Mouse (Mus musculus) adipocyte (in vitro differentiated cells): ENCODE results near the gene 1700003E16Rik.

ENCODE experiments used
- DNase-seq: peaks from one replicate; pipeline ENCODE4 v3.0.0-alpha.2; 2016; ENCODE audit warnings: low spot score

1700003E16Rik gene

DNA sequence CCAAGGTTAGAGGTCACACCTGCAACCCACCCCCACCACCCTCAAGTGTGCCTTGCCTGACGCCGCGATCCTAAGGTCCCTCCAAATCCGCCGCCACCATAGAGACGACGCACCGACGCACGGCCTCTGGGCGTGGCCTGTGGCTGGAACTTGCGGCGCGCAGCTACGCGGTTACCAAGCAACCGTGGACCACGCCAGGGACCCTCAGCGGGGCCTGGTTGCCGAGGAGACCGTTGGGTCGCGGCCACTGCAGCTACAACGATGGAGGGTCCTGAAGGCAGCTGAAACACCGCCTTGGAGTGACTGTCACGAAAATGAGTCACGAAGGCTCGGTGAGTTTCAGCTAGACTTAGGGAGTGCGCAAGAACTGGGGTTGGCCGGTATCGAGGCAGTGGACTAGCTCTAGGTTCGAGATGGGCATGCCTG is at the start of gene 1700003E16Rik, which contains the start of gene Wdr54:
Gene 1700003E16Rik, plus strand, starts transcription at position 146 of the 426 bp plus-strand sequence.
Gene Wdr54, minus strand, starts transcription at position 139 of the 426 bp plus-strand sequence.
- DNase-seq: no peak

DNA sequence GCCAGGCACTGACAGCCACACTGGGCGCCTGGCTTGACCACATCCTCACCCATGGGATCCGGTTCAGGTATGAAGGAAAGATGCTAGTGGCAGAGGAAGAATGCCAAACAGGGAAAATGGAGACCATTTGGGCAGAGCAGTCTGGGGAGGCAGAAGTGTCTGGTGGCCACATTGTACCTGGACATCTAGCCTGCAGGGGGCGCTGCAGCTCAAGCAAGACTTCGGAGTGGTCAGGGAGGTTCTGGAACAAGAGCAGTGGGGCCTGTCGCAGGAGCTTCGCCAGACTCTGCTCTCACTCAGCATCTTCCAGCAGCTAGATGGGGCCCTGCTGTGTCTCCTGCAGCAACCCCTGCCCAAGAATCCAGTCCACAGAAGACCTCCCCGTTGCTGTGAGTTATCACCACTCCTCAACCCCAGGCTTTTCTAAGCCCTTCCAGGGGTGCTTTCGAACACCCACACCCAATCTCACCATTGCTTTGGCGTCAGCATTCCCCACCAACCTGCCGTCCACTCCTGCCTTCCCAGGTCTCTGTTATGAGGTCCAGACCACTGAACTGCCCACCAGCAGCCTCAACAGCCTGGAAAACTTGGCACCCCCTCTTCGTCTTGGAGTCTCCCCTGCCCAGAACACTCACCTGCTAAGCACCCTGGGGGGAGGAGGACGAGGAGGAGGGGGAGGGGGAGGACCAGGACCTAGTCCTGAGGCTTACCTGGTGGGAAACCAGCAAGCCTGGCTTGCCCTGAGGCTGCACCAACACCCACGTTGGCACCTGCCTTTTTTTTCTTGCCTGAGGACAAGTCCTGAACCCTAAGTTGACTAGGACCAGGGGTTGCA is 48.4 kb upstream of the 1700003E16Rik start:
- peak; percentile 80 for DNase-seq

DNA sequence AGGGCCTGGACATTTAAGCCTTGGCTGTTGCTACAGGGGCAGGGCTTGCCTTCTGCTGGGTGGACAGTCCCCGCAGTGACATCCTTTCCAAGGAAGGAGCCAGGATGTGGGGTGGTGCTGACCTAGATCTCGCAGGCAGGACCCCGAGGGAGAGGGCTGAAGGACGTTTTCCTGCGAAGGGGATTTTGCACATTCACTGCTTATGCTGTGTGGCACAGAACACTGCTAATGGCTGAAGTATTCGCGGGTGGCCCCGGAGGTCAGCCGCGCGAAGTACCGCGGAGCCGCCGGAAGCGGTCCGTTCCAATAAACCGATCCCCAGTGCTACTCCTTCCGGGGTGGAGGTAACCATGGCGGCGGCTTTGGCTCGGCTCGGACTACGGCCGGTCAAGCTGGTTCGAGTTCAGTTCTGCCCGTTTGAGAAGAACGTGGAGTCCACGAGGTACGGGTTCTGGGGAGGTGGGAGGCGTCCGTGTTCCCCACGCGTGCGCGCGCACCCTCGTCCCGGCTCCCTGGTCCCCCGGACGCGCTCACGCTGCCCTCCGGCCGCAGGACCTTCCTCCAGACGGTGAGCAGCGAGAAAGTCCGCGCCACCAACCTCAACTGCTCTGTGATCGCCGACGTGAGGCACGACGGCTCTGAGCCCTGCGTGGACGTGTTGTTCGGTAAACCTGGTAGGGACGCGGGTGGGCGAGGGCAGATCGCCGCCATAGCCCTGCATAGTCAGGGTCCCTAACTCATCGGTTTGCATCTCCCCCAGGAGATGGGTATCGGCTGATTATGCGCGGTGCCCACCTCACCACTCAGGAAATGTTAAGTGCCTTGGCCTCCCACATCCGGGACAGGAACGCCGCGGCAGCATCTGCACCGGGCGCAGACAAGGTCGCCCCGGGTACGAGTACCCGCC is 47.2 kb upstream of the 1700003E16Rik start, which contains the start of gene Mrpl53:
Gene Mrpl53, plus strand, starts transcription at position 279 of the 907 bp plus-strand sequence.
- peak; percentile 86 for DNase-seq

DNA sequence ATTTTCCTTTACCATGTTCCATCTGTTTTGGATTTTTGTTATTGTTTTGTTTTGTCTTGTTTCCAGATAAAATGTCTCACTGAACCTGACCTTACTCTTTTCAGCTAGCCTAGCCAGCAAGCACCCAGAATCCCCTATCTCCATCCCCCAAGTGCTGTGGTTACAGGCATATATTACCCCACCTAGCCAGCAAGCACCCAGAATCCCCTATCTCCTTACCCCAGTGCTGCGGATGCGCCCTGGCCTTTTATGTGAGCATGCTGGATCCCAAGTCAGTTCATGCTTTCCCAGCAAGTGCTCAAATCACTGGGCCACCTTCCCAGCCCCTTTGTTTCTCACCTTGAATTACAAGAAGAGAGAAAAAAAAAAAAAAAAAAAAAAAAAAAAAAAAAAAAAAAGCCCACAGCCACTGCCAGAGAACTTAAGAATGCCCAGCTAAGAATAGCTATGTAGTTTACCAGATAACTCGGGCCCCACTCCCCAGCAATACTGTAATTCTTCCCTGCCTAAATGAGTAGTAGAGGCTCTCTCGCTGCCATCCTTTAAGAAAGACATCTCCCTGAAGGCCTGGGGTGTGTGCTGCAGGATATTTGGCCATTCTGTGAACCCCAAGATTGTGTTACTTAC is 44.6 kb upstream of the 1700003E16Rik start:
- no peak for DNase-seq

DNA sequence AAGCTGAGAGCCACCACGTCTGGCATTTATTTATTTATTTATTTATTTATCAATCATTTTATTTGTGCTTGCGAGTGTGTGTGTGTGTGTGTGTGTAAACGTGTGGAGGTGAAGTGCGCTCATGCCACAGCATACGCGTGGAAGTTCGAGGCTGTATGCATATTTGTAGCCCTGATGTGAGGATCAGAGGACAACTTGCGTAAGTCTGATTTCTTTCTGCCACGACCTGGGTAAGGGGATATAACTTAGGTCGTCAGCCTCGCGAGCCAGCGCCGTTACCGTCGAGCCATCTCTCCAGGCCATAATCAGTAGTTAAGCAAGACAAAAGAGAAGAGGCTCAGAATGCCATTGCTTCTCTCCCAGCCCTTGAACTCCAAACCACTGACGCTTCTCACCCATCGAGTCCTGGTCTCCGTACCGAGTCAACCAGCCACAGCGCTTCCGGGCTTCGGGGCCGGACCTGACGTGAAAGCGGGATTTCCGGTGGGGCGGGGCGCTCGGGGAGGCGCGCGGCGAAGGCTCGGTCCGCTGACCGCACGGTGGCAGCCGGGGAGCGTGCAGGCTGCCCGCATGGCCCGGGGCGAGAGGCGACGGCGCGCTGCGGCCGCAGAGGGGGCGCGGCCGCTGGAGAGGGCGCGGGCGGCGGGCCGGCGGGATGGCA is 41.1 kb upstream of the 1700003E16Rik start, which contains the start of gene Mogs:
Gene Mogs, plus strand, starts transcription at position 486 of the 661 bp plus-strand sequence.
- peak; percentile 93 for DNase-seq

DNA sequence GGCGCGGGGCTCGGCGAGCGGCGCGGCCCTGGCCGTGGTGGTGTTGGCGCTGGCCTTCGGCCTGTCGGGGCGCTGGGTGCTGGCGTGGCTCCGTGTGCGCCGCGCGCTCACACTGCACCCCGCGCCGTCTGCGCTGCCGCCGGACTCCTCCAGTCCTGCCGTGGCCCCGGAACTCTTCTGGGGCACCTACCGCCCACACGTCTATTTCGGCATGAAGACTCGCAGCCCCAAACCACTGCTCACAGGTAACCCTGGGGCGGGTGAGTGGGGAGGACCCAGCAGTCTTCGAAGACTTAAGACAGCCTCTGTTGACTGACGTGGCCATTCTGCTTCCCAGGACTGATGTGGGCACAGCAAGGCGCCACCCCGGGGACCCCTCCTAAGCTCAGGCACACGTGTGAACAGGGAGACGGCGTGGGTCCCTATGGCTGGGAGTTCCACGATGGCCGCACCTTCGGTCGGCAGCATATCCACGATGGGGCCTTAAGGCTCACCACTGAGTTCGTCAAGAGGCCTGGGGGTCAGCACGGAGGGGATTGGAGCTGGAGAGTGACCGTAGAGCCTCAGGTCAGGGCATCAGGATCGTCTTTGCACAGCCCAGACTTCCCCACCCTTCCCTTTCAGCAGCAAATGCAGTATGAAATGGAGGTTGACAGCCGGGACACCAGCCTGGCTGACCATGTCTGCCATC is 40.4 kb upstream of the 1700003E16Rik start:
- DNase-seq: no peak

DNA sequence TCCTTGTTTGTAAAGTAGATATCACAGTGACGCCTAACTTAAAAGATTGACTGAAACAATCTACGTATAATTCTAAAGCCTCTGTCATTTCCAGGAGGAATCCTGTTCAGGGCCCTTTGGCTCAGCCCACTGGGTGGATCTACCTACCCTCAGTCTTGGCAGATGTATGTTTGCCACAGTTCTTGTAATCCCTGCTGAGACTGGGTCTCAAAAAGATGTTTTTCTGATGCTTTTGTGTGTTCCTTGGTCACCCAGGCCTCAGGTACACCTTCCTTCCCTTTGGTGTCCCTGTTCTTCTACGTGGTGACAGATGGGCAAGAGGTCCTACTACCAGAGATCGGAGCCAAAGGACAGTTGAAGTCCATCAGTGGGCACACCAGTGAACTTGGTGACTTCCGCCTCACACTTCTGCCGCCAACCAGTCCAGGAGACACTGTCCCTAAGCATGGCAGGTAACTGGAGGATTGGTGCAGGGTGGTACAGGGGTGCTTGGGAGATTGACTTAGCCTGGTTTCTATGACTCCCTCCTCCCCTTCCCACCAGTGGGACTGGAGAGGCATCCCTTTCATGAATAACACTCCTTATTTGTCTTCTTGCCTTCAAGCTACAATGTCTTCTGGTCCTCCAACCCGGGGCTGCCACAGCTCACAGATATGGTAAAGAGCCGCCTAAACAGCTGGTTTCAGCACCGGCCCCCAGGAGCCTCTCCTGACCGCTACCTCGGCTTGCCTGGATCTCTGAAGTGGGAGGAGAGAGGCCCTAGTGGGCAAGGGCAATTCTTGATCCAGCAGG is 39.6 kb upstream of the 1700003E16Rik start:
- no peak for DNase-seq

DNA sequence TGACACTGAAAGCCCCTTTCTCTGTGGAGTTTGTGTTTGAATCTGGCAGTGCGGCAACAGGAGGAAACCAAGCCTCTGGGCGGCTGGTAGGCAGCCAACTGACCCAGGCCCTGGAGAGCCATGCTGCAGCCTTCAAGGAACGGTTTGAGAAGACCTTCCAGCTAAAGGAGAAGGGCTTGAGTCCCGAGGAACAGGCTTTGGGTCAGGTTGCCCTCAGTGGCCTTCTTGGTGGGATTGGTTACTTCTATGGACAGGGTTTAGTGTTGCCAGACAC is 39.1 kb upstream of the 1700003E16Rik start:
- DNase-seq: no peak

DNA sequence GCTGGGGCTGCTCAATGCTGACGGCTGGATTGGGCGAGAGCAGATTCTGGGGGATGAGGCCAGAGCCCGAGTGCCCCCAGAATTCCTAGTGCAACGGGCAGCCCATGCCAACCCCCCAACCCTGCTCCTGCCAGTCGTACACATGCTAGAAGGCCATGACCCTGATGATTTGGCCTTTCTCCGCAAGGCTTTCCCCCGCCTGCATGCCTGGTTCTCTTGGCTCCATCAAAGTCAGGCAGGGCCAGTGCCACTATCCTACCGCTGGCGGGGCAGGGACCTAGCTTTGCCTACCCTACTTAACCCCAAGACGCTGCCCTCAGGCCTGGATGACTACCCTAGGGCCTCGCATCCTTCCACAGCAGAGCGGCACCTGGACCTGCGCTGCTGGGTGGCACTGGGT is 38.6 kb upstream of the 1700003E16Rik start:
- no peak for DNase-seq

DNA sequence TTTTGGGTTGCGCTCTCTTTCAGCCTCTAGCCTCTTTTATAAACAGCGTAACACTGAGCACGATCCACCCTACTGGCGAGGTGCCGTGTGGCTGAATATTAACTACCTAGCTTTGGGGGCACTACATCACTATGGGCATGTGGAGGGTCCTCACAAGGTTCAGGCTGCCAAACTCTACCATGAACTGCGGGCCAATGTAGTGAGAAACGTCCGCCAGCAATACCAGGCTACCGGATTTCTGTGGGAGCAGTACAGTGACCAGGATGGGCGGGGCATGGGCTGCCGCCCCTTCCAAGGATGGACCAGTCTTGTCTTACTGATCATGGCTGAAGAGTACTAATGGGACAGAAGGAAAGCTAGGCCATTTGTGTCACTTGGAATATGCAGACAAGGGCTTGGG is 37.8 kb upstream of the 1700003E16Rik start:
- no peak for DNase-seq

DNA sequence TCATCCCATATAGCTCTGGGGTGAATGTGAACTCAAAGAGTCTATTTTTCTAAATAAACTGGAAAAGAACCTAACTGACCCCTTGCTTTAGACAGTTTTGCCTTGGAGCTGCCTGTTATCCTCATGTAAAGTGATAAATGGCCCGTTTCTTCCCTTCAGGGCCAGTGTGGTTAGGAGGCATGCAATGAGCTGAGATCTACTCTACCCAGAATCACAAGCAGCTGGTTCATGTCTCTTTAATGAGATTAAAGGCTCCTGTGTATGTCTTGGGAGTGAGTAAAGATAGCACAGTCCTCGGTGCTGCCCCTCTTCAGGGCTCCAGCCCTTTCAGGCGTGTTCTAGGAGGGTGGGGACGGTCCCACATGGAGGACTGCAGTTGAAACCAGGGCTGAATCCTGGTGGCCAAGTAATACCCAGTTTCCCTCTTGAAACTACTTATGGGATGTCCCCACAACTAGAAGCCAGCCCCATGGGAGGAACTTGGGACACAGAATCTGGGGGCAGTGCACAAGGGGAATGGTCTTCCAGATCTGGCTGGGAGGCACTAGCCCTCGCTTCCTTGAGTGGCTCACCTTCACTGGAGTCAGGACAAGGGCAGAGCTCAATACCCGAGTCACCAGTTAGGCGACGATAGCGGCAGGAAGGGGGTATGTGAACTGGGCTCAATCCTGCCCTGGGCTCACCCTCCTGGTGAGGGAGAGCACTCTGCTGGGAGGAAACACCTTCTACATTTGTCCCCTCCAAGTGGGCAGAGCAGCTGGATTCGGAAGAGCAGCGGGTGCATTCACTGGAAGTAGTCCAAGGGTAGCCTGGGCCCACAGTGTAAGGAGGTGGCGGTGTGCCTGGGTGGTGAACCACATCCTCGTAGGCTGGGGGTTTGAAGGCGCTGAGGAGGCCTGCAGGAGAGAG is 37.1 kb upstream of the 1700003E16Rik start:
- DNase-seq: no peak

DNA sequence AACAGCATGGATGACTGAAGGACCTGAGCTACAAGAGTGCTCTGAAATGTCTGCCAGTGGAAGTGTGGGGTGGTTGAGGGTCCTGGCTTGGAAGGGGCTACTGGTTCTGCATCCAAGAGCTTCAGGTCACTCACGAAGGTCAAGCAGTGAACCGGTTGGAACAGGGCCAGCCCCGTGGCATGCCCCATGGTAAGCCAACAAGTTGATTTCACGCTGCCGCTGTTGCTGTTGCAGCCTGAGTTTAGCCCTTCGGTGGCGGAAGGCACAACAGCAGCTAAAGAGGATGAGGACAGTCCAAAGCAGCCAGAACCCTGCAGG is 36.5 kb upstream of the 1700003E16Rik start:
- no peak for DNase-seq

DNA sequence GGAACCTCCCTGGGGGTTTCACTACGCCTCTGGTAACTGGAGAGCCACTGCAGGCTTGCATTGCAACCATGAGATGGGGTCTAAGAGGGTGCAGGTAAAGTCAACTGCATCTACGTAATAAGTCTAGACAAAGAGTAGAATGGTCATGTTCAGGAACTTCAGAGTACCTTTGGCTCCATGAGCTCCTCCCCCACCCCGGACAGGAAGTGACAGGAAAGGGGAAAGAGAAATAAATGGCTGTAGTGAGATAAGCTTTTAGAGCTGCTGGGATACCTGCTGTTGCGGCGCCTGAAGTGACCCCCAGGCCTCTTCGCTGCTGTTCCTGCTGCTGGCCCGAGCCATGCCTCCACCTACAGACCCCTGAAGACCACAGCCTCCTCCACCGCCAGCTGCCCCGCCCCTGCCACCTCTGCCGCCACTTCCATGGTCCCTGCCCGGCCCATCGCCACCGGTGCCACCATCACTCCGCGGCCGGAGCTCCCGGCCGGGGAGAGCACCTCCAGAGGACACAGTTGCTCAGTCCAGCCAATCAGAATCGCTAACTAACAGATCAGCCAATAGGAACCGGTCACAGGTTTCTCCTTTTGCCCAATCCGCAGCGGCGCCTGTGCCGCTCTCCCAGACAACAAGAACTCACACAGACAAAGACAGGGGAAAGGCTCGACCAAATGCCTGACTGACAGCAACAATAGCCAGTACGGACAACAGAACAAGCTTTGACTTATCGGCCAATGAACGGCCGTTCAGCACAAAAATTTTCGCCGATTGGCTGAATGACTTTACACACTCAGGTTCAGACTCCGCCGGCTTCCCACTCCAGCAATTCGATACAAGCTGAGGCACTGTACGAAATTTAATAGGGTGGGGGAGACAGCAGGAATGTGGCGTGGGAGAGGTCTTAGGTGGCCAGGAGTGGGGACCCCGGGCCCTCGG is 35.0 kb upstream of the 1700003E16Rik start, which contains the start of gene Wbp1:
Gene Wbp1, minus strand, starts transcription at position 630 of the 933 bp plus-strand sequence.
- DNase-seq: peak; percentile 100

DNA sequence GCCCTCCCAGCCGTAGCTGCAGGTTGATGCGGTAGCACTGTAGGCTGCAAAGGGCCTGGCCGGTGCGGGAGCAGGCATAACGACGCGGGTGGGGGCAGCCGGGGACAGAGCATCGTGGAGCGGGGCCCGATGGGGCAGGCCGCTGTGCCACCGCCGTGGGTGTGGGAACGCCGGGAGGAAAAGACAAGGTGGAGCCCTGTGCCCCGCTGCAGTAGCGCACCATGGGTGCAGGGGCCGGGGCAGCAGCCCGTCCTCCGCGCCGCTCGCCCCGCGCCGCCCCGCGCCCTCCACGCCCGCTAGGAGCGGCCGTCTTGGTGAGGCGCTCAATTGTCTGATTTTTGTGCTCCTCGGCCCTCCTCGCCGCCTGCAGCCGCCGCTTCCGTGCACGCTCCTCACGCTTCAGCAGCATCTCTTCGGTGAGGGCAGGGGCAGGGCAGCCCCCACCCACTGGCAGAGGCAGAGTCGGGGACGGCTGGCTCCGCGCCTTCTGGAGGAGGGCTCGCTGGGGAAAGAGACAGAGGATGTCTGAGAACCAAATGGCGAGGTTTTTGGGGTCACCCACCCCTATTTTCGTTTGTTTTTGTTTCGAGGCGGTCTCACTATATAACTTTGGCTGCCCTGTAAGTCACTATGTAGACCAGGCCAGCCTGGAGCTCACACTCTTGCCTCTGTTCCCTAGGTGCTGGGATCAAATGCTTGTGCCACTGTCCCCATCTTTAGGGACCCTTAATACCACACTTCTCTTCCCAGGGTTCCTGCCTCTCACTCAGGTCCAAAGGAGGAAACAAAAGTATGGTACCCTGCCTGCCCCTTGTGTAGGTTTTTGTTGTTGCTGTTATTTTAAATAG is 34.1 kb upstream of the 1700003E16Rik start:
- DNase-seq: no peak

DNA sequence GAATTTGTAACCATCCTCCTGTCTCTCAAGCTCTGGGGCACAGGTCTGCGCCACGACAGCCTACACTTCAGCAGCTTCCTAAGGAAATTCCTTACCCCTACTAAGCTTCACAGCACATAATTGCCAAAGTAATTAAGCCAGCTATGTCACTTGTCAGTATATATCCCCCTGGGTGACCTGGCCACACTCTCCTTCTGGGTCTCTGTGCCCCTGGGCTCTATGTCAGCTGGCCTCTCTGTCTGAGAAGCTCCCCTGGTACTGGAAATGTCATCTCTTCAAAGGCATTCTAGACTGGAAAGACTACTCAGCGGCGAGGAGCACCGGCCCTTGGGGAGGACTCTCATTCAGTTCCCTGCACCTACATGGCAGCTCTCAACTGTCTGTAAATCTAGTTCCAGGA is 33.2 kb upstream of the 1700003E16Rik start:
- DNase-seq: no peak

DNA sequence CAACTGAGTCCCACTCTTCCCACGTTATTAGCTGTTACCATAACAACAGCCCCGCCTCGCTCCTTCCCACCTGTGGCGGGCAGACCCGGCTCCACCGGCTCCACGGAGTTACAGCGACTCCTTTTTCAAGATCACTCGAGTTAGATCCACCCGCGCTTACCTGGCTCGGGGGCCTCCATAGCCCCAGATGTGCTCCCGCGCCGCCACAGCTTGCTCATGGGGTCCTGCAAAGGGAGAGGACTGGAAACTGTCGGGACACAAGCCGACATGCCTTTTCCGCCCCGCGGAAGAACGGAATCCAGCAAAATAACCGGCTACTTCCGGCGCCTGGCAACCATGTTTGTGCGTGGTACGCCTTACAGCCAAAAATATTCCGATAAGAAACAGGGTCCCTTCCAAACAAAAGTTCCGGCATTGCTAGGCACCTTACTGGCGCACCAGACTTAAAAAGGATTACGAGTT is 31.3 kb upstream of the 1700003E16Rik start:
- DNase-seq: peak; percentile 99

DNA sequence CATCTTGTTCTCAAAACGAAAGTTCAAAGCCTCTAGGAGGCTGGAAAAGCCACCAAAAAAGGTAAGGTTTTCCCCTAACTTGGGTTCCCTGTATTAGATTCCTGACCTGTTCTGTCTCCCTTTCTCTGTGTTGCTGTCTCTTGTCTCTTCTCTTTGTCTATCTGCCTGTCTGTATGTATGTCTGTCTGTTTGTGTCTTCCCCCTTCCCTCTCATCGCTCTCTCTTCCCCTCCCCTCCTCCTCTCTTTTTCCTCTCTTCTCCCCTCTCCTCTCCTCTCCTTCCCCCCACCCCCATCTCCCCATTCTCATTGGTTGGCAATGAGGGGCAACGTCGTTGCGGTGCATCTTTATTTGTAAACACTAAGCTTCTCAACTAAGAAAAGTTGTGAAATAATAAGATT is 30.9 kb upstream of the 1700003E16Rik start, which contains the start of gene Ino80b:
Gene Ino80b, minus strand, starts transcription at position 101 of the 400 bp plus-strand sequence.
- DNase-seq: no peak
